Mouse (Mus musculus) heart, adult 11 months (tissue): ENCODE data around the gene Acyp1.

Experiments used
- DNase-seq: peaks from one replicate; pipeline ENCODE4 v3.0.0; 2022

The Acyp1 gene

GRCm38 (mm10) chr12:85233376-85234358 lies 54.6 kb downstream of the Acyp1 start:
- no peak for DNase-seq

- peak; percentile 91 for DNase-seq
These were observed 60.2 kb downstream of the Acyp1 start for GRCm38 (mm10) chr12:85227876-85228599.

GRCm38 (mm10) chr12:85227227-85227626 lies 61.0 kb downstream of the Acyp1 start:
- DNase-seq: no peak
